Mouse (Mus musculus): ENCODE results near the gene Fgfr2.
A peak's percentile ranks its signal among the peaks of the same experiment; 100 is the strongest.
"Not testable (repeated sequence)": the region's sequence is repeated elsewhere in the genome, so short reads cannot be mapped to it uniquely, and the experiment has no call there.

Fgfr2 gene

DNA sequence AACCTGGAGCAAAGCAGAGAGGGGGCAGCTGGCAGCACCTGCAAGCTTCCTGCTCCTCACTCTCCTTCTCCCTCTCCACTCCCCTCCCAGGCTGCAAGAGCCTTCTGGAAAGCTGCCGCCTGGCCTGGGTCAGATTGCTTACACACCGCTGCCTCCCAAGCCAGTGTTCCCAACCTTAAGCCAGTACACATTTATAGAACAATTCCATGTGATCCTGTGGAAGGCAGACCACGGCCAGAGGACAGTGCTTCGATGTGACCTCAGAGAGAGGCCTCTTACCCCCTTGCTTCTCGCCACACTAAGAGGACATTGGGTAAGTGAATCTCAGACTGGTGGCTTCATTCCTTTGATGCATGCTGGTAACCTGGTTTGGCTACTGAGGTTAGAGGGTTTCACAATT lies 2570.4 kb downstream of the Fgfr2 start:
- peak; percentile 82 to 83 for DNase-seq

DNA sequence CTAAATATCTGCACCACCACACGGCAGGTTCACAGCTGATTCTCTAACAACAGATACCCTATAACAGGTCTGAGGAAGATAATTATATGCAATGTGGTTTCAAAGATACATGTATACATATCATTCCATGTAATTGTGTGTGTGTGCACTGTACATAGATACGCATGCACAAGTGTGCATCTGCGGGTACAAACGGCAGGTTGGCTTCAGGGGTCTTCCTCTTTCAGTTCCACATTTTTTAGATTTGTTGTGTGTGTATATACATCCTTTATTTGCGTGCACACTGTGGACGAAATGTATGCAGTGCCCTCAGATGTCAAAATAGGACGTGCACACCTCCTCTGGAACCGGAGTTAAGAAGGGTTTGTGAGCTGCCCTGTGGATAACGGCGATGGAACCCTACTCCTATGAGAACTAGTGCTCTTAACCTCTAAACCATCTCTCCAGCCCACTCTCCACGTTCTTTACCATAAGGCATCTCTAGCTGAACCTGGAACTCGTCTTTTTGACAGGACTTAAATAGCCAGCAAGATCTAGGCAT lies 2575.4 kb downstream of the Fgfr2 start:
- DNase-seq, result no peak

DNA sequence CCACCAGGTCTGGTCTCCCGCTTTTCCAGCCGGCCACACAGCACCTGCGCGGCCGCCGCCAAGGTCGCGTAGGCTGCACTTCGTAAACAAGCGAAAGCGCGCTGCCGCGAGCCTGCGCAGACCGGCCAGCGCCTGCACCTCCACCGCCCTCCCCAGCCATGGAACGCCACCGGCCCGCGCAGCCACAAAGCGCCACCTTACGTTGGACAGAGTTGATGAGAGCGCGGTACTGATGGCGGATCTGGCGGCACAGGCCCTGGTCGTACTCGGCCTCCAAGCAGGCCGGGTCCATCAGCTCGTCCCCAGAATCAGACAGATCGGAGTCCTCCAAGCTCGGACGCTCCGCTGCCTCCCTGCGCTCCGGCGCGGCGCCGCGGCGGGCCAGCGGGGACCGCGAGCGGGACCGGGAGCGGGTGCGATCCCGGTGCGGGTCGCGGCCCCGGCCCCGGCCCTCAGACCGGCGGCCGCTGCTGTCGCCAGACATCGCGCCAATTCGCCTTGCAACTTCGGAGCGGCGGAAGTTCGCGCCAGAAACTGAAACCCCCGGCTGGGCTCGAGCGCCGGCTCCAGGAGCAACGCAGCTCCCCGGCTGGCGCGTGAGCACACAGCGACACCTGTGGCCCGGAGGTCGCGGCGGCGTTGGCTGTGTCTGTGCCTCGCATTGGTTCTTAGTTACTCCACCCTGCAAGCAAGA lies 2576.2 kb downstream of the Fgfr2 start:
- peak; percentile 96 to 97 for DNase-seq

DNA sequence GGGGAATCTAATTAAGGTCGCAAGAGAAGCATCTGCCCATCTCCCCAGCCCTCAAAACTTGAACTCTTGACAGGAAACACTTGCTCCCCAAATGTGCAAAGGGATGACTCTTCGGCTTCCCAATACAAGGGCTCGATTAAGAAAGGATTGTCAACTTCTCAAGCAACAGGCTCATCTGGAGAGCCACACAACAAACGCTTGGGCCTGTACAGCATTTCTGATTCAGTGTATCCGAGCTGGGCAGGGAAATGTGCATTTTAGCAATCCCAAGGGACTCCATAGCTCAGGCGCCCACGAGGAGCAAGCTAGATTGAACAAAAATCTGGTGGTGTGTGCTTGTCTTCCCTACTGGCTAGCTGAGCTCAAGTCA lies 2576.7 kb downstream of the Fgfr2 start:
- DNase-seq, result no peak

DNA sequence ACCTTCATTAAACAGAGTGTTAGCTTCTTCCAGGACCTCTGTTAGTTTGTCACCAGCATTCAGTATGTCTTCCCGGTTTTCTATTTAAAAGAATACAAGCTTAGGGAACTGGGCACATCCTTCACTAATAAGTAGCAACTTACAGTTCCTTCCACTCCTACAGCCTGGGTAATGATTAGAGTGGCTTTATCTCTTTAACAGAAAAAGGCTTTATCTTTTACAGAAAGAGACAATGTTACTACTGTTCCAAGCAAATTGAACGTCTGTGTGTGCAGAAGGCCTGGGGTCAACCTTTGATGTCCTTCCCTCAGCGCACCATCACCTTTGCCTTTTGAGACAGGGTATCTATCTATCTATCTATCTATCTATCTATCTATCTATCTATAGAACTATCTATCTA lies 2577.3 kb downstream of the Fgfr2 start:
- DNase-seq, result no peak

DNA sequence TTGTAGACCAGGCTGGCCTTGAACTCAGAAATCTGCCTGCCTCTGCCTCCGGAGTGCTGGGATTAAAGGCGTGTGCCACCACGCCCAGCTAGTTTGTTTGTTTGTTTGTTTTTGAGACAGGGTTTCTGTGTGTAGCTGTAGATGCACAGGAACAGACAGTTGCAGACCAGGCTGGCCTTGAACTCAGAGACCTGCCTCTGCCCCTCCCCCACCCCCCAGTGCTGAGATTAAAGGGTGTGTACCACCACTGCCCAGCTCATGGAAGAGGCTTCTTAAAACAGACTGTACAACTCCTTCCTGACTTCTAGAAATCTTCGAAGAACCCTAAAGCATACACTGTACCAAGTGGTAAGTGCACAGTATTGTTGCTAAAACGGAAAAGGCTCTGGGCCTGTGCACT lies 2577.7 kb downstream of the Fgfr2 start:
- no peak for DNase-seq

DNA sequence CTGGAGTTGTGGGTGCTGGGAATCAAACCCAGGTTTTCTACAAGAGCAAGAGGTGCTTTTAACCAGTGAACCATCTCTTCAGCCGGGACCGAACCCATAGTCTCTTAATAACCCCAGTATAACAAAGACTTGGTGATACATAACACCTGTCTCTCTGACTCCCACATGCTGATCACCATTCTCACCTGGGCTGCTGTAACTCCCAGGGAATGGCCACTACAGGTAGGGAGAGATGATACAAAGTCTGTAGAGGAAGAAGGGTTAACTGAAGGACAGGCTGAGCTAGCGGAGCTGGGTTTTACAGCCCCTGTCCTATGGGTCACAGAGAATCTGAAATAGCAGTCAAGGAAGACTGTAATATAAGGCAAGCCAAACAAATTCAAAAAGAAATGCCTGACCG lies 2580.0 kb downstream of the Fgfr2 start:
- no peak for DNase-seq

DNA sequence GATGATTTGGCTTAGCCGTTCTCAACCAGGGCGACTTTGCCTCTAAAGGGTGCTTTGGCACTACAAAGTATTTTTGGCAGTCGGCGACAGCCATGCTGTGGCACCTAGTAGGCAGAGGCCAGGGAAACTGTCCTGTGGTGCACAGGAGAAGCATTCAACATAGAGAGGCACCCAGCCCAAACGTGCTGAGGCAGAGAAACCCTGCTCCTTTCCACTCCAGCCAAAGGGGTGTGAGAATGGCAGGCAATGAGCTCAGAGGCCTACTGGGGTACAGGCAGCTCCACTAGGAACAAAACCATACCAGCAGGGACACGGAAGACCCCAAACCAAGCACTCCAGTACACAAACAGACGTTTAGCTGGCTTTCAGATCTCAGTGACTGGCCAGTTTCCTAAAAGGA lies 2583.0 kb downstream of the Fgfr2 start:
- DNase-seq, result no peak

DNA sequence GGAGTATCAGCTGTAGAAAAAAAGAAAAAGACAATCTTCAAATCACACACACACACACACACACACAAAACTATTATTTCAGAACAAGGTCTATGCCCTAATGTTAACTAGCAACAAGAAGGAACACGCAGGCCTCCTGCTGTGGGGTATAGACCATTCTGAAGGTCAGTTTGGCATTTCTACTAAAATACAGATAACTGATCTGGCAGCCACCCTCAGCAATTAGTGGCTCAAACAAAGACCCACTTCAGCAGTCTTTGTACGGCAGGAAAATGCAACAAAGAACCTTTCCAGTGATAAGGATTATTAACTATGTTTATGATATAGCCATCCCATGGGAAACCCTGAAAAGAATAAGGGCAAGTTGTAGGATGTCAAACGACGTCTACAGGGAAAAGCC lies 2586.1 kb downstream of the Fgfr2 start:
- no peak for DNase-seq

DNA sequence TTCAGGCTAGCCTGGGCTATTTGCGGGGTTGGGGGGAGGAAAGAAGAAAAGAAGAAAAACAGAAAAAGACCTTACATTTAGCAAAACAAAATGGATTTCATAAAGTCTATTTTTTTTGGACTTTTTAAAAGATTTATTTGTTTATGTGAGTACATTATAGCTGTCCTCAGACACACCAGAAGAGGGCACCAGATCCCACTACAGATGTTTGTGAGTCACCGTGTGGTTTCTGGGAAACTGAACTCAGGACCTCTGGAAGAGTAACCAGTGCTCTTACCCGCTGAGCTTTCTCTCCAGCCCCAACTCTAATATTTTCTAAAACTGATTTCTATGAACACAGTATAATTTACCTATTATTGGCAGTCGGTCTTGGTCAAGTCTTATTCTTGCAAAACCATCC lies 2588.0 kb downstream of the Fgfr2 start:
- no peak for DNase-seq

DNA sequence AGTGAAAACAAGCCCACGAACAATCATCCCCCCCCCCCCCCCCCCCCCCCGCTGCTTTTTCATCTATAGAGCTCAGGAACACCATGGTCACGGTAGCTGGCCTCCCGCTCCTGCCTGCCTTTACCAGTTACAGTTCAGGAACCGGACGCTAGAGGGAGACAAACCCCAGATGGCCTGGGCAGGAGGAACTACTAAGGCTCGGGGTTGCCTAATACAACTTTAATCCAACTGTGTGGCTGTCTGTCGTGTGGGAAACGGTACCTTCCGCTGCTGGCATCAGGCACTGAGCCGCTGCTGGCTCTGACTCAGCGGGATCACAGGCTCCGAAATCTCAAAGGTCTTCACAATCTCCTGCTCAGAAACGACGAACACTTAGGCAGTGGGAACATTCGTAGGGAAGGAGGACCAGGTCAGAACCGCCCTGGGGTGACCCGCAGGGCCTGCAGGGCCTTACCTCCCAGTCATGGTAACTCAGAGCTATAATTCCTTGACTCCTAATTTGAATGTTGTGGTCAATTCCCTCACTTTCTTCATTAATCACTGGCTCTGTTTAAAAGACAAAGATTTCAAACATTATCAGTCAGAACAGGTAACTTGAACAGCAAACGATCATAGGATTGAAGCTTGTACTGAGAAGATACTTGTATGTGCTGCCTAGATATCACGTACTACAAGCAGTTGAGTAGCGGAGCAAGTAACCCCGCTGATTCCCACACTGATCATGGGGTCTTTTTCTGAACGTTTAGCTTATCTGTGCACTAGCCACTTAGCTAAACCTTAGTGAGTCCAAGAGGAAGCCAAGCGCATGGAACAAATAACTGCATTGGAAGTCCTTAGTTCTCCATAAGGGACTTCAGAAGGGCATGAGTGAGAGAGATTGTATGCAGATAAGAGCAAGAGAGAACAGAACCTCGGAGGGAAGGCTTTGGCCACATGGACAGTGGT lies 2589.6 kb downstream of the Fgfr2 start:
- peak; percentile 95 to 98 for DNase-seq

DNA sequence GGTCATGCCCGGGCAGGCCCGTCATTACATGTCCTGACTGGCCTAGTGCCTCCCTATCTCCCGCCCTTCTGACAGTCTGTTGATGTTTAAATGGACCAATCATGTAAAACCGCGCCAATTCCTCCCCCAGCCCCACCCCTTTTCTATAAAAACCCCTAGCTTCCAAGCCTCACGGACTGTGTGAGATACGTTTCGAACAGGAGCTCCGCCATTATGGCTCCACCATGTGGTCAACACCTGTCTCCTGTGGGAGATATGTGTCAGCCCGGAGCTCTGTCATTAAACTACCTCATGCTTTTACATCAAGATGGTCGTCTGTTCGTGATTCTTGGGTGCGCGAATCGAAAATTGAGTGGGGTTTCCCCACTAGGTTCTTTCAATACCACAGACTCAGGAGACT lies 2592.0 kb downstream of the Fgfr2 start:
- not testable (repeated sequence) for DNase-seq

DNA sequence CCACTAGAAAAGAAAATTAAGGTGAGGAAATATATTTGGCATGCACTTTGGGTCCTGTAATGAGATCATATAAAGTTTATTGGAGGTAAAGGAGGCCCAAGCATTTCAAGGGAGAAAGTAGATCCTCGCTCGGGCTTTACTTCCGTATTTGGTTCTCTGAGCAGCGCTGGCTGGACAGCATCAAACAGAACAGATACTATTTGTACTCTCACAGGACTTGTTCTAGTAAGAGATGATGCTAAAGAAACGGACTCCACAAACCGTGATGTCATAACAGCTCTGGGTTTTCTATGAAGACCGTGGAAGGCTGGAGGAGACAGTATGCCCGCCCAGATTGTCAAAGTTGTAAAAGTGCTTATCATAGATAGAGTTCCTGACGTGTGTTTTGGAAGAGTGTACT lies 2595.8 kb downstream of the Fgfr2 start:
- DNase-seq, result no peak

DNA sequence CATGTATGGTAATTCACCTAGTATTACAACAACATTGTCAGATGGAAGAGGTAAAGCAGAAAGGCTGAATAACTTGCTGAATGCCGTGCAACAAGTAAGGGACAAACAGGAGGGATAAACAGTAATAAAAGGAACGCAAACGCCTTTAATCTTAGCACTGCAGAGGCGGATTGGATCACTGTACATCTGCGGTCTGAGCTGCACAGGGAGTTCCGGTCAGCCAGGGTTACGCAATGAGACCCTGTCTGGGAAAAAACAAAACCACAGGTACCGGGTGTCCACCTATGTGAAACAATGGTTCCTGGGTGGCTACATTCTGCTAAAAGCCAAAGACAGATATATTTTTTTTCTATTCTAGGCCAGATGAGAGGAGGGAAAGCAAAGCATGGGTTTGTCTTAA lies 2599.7 kb downstream of the Fgfr2 start:
- DNase-seq, result no peak

DNA sequence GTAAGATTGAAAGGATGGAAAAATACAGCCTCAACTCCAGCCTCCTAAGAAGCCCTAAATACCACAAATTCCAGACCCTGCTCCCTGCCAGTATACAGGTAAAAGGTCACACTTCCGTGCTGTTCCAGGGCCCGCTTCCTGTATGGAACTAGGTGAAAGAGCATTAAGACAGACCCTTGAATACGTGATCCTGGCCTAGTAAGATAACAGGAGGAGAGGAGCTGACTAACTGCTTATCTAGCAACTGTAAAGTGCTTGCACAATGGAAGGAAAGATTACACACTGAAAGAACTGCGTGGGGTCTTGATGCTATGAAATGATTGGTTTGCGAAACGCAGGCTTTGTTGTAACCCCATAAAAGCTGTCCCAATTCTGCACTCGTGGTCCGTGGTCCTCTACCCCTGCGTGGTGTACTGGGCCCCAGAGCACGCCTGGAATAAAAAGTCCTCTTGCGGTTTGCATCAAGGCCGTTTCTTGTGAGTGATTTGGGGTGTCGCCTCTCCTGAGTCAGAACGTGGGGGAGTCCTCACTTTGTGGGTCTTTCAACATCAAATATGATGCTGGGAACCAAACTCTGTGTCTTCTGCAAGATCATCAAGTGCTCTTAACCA lies 2602.2 kb downstream of the Fgfr2 start:
- no peak for DNase-seq

DNA sequence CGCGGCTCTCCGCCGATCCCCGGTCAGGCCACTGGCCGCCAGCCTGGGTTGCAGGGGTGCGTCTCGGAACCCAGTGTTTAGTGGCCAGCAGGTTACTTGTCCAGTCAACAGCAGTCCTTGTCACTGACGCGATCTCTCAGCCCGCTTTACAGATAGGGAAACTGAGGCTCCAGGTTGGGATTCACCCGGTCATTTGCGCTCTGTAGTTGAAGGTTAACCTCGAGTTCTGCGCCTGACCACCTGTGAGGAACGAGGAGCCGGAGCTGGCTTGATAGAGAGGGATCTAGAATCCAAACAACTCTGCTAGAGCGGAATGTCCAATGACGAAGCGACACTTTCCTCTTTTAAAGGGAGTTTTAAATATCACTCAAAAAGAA lies 2603.1 kb downstream of the Fgfr2 start, which contains the start of gene Ate1:
Gene Ate1 (minus strand): TSS at position 321 of the 377 bp plus-strand sequence.
- no peak for DNase-seq

DNA sequence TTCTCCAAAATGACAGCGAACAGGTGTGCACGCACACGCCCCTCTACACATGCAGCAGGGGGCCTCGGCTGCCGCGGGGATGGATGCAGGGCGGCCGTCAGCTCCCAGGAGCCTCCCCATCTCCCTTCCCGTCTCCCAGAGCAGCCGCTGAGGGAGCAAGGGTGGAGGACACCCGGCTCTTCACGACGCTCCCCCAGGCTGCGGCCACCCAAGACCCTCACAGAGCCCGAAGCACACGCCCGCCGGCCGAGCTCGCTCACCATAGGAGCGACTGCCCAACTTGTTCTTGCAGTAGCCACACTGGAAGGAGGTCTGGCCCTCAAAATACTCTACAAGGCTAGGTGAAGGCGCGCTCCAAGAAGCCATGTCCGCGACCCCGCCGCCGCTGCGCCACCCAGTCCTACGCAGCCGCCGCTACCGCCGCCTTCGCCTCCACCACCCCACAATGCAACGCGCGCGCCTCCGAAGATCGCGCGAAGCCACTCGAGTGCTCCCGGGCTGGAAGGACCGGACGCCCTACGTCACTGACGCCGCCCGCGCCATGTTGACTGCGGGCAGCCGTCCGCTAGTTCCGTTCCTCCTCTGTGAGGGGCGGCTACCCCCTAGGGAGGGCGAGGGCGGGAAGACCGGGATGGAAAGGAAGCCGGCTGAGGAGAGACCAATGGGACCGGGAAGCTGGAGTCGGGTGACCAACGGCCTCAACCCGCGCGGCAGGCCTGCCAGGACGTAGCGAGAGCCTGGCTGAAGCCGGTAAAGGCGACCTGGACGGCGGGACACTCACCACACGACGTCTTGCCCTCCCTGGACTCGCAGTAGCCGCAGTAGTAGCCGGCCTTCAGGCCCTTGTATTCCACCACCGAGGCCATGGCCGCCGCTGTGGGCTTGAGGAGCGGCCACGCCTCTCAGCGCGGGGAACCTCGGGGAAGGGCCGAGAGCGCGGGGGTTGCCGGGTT lies 2603.8 kb downstream of the Fgfr2 start:
- DNase-seq, result peak; percentile 100

DNA sequence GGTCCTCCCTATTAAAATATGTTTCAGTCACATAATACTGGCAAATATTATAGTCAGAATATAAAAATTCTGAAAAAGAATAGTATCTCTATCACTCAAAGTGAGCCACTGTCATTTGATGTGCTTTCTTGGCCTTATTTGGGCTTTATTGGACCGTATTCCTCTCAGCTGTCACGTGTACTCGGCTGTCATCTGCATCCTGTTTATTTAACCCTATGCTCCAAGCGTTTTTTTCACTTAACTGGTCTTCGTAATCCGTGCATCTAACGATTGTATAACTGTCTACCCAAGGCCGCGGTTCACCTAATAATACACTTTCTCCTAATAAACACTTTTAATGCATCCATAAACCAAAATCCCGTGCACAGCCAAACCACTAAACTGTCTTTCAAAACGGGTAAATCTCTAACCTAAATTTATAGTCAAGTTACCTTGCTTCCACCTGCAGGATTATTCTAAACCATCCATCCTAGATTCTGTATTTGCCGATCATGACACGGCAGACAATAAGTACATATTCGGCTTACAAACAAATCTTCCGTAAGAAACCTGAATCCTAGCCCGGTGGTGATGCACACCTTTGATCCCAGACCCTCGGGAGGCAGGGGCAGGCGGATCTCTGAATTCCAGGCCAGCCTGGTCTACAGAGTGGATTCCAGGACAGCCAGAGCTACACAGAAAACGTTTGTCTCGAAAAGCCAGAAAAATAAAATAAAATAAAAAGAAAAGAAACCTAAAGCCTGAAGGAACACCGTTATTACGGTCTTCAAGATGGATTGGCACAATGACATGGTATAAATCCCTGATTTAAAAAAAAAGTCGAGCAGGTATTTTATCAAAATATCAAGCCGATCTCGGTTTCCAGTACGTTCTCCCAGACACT lies 2604.7 kb downstream of the Fgfr2 start:
- peak; percentile 25 to 45 for DNase-seq

DNA sequence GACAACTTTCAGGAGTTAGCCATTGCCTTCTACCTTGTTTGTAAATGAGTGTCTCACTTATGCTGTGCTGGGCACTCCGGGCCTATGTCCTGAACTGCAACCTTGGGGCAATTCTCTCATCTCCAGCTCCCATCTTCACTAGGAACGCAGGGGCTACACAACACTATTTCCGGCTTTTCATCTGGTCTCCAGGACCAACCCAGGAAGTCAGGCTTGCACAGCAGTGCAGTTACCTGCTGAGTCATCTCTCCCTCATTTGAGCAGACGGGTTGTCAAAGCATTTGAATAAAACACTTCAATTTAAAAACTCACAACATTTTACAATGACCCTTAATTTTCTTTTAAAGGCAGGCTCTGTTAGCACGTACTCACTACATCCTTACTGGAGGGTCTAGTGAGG lies 2612.9 kb downstream of the Fgfr2 start:
- DNase-seq, result no peak

DNA sequence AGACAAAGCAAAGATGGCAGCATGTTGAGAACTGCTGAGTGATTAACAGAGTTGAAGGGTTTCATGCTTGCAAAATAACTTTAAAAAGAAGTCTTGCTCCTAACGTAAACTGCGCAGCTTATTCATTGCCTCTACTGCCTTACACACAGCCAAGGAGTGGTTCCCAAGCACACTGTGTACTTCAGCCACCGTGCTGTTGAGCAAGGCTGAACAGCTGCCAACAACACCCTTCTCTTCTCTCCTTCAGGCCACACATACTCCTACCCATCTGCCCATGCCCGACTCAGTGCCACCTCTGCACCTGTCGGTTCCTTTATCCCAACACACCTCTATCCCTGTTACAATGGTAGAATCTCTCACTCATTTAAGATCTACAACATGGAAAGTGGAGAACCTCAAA lies 2620.1 kb downstream of the Fgfr2 start:
- DNase-seq, result no peak

DNA sequence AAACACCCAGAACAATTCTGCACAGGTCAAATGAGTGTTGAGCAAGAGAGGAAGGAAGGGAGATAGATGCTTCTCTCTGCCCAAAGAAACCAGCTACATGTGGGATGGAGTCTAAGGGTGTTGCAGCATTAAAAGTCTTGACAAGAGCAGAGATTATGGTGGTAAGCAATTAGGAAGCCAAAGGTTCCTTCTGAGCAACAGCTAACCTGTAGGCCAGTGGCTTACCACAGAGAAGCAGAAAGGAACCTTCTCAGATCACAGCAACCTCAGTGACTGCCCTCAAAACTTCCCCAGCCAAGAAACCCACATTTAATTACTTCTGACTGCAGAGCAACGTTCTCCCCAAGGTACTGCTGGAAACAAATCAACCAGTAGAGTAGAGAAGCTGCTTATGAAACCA lies 2621.7 kb downstream of the Fgfr2 start:
- DNase-seq, result no peak
